8 mouse cellular contexts compared by ENCODE assay signal in the genomic region with DNA sequence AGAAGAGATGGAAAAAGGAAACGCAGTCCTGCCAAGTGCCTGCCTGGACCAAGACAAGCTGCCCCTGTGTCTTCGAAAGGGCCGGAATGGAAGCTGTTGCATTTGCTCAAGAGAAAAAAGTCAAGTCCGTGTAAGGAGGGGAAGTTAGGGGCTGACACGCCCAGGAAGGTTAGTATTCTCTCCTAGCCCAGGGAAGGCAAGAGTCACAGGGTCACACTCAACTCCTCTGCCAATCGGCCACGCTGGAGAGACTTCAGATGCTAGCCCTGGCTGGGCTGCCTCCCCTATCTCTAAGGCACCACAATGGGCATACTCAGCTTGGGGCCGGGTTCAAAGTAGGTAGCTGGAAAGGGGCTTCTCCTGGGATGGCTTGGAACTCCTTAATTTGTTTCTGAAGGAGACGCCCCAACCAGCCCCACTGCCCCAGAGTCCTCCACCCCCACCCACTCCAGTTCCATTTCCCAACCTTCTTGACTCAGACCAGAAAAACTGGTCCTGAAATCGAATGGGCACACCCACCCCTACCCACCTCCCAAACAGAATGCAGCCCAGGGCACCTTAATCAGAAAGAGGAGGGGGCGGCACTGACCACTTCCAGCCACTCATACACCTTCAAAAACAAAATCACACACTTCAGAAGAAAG. TPM values are rescaled to one million over a fixed set of nuclear protein-coding genes. Genes with fewer than 3 reads are reported as not detected.
DNase-seq lines count a peak whose midpoint lies in the region; ATAC-seq lines count a peak whose summit lies in the region.

No protein-coding gene starts in this region.

- H3K4me3 ChIP-seq in forebrain, embryonic 11.5 days (ENCODE audit: low read depth, low read length), result peak overlapping the region; percentile 88; the same call in 1 of the 2 replicates
- peak overlapping the region; percentile 82 for H3K4me3 ChIP-seq in limb, embryonic 13.5 days
- peak overlapping the region; percentile 93 for H3K4me3 ChIP-seq in midbrain, embryonic 12.5 days

- peaks cover 14% of the 10 kb centered on the region for H3K36me3 ChIP-seq in forebrain, embryonic 11.5 days (ENCODE audit: control insufficient read depth, insufficient read depth, low read length)
- peaks cover 46% of the 10 kb centered on the region for H3K36me3 ChIP-seq in limb, embryonic 13.5 days
- H3K36me3 ChIP-seq in midbrain, embryonic 12.5 days, result peaks cover 42% of the 10 kb centered on the region

- ATAC-seq in forebrain, embryonic 11.5 days (replicated peaks; ENCODE audit: low FRiP score), result no peak
- ATAC-seq in limb, embryonic 13.5 days (ENCODE audit: low FRiP score, low read depth), result no peak
- ATAC-seq in midbrain, embryonic 12.5 days (ENCODE audit: low FRiP score, low read depth), result no peak
- ATAC-seq in cerebellum, adult (ENCODE audit: insufficient number of reproducible peaks, low FRiP score, low TSS enrichment), result no peak

- H3K27ac ChIP-seq in forebrain, embryonic 11.5 days (ENCODE audit: low read depth, low read length), result no peak overlapping the region
- H3K27ac ChIP-seq in limb, embryonic 13.5 days, result no peak overlapping the region
- no peak overlapping the region for H3K27ac ChIP-seq in midbrain, embryonic 12.5 days (replicated peaks)

- H3K9me3 ChIP-seq in forebrain, embryonic 11.5 days (ENCODE audit: control insufficient read depth, low read length), result no peaks in the 10 kb centered on the region
- H3K9me3 ChIP-seq in limb, embryonic 13.5 days, result no peaks in the 10 kb centered on the region
- no peaks in the 10 kb centered on the region for H3K9me3 ChIP-seq in midbrain, embryonic 12.5 days

- H3K4me2 ChIP-seq in forebrain, embryonic 11.5 days (ENCODE audit: low read depth, low read length, severe bottlenecking), result peak overlapping the region; percentile 98
- H3K4me2 ChIP-seq in limb, embryonic 13.5 days (replicated peaks), result peak overlapping the region; percentile 94
- H3K4me2 ChIP-seq in midbrain, embryonic 12.5 days (replicated peaks), result peak overlapping the region; percentile 97

- peak overlapping the region; percentile 98 for H3K9ac ChIP-seq in forebrain, embryonic 11.5 days (ENCODE audit: low read length)
- H3K9ac ChIP-seq in limb, embryonic 13.5 days, result peak overlapping the region; percentile 88
- peak overlapping the region; percentile 93 for H3K9ac ChIP-seq in midbrain, embryonic 12.5 days (replicated peaks)

- 63% methylated on average over 11 of the region's 11 CpGs for WGBS in forebrain, embryonic 11.5 days
- 62% methylated on average over 11 of the region's 11 CpGs for WGBS in limb, embryonic 13.5 days
- WGBS in midbrain, embryonic 12.5 days, result 65% methylated on average over 11 of the region's 11 CpGs

- no peaks in the 10 kb centered on the region for H3K27me3 ChIP-seq in forebrain, embryonic 11.5 days (ENCODE audit: control insufficient read depth, insufficient read depth, low read length)
- no peaks in the 10 kb centered on the region for H3K27me3 ChIP-seq in limb, embryonic 13.5 days
- H3K27me3 ChIP-seq in midbrain, embryonic 12.5 days, result no peaks in the 10 kb centered on the region; the same call in 1 of the 2 replicates

- peak; percentile 94 for DNase-seq in heart, adult 11 months
- no peak for DNase-seq in heart, postnatal 4 days
- DNase-seq in forebrain, embryonic 11.5 days (ENCODE audit: low spot score), result no peak
- DNase-seq in right cerebral cortex, postnatal 14 days, result no peak
- DNase-seq in spleen, adult 12 weeks (ENCODE audit: low spot score), result no peak

- peaks cover 10% of the 10 kb centered on the region; the same call in 1 of the 2 replicates for H3K4me1 ChIP-seq in forebrain, embryonic 11.5 days (replicated peaks; ENCODE audit: control insufficient read depth, insufficient read depth, low read length)
- H3K4me1 ChIP-seq in limb, embryonic 13.5 days, result peaks cover 35% of the 10 kb centered on the region
- H3K4me1 ChIP-seq in midbrain, embryonic 12.5 days, result peaks cover 30% of the 10 kb centered on the region

RNA-seq across cellular contexts. Expression of a gene that starts 2.7 kb away (rescaled TPM):
- 10 to 100 TPM; 60.7 to 63.4 TPM for total RNA-seq in heart, postnatal 4 days (2021)
- 294 TPM in 2 replicates for polyA plus RNA-seq in forebrain, embryonic 11.5 days (2014; fragmentation: Nextera tagmentation; extraction: Ambion mirVana)
- polyA plus RNA-seq in limb, embryonic 13.5 days (2015; fragmentation: Nextera tagmentation; extraction: Ambion mirVana), result 139 and 160 TPM in 2 replicates
- polyA plus RNA-seq in midbrain, embryonic 12.5 days (2016; fragmentation: Nextera tagmentation; extraction: Ambion mirVana), result 366 and 368 TPM in 2 replicates

RNA-seq across cellular contexts. Expression of a gene that starts 20.3 kb away (rescaled TPM):
- under 1 TPM; 0.21 to 0.70 TPM for total RNA-seq in heart, postnatal 4 days (2021)
- polyA plus RNA-seq in forebrain, embryonic 11.5 days (2014; fragmentation: Nextera tagmentation; extraction: Ambion mirVana), result 1.3 and 1.9 TPM in 2 replicates
- polyA plus RNA-seq in limb, embryonic 13.5 days (2015; fragmentation: Nextera tagmentation; extraction: Ambion mirVana), result 0.61 and 0.69 TPM in 2 replicates
- 2.4 and 2.6 TPM in 2 replicates for polyA plus RNA-seq in midbrain, embryonic 12.5 days (2016; fragmentation: Nextera tagmentation; extraction: Ambion mirVana)

RNA-seq across cellular contexts. Expression of a gene that starts 49.6 kb away (rescaled TPM):
- 1 to 10 TPM; 6.3 to 7.3 TPM for total RNA-seq in heart, postnatal 4 days (2021)
- 18.3 and 20.3 TPM in 2 replicates for polyA plus RNA-seq in forebrain, embryonic 11.5 days (2014; fragmentation: Nextera tagmentation; extraction: Ambion mirVana)
- polyA plus RNA-seq in limb, embryonic 13.5 days (2015; fragmentation: Nextera tagmentation; extraction: Ambion mirVana), result 31.7 and 33.2 TPM in 2 replicates
- polyA plus RNA-seq in midbrain, embryonic 12.5 days (2016; fragmentation: Nextera tagmentation; extraction: Ambion mirVana), result 19.7 and 20.4 TPM in 2 replicates

RNA-seq across cellular contexts. Expression of a gene that starts 52.6 kb away (rescaled TPM):
- total RNA-seq in heart, postnatal 4 days (2021), result 10 to 100 TPM; 11.8 to 13.4 TPM
- 15.5 and 15.7 TPM in 2 replicates for polyA plus RNA-seq in forebrain, embryonic 11.5 days (2014; fragmentation: Nextera tagmentation; extraction: Ambion mirVana)
- 10.8 and 12.6 TPM in 2 replicates for polyA plus RNA-seq in limb, embryonic 13.5 days (2015; fragmentation: Nextera tagmentation; extraction: Ambion mirVana)
- 13.7 and 15.3 TPM in 2 replicates for polyA plus RNA-seq in midbrain, embryonic 12.5 days (2016; fragmentation: Nextera tagmentation; extraction: Ambion mirVana)
